Mouse (Mus musculus) urinary bladder, postnatal 10 days (tissue): ENCODE data around the gene Flot2.

ENCODE experiments used
- DNase-seq: peaks from one replicate; pipeline ENCODE4 v3.0.0; 2022; ENCODE audit warnings: low spot score

Gene Flot2

GRCm38 (mm10) chr11:78062563-78062962 is 24.8 kb downstream of the Flot2 start:
- no peak for DNase-seq

GRCm38 (mm10) chr11:78065906-78066305 is 28.2 kb downstream of the Flot2 start:
- no peak for DNase-seq

- no peak for DNase-seq
Observed at GRCm38 (mm10) chr11:78066641-78067040, 28.9 kb downstream of the Flot2 start.

GRCm38 (mm10) chr11:78067566-78067965 is 29.8 kb downstream of the Flot2 start:
- DNase-seq: no peak

GRCm38 (mm10) chr11:78069130-78069529 is 31.4 kb downstream of the Flot2 start:
- no peak for DNase-seq

GRCm38 (mm10) chr11:78069646-78070045 is 31.9 kb downstream of the Flot2 start:
- no peak for DNase-seq

GRCm38 (mm10) chr11:78071938-78072337 is 34.2 kb downstream of the Flot2 start:
- no peak for DNase-seq

GRCm38 (mm10) chr11:78072425-78073130 is 34.8 kb downstream of the Flot2 start:
- DNase-seq: no peak

GRCm38 (mm10) chr11:78073577-78074276 is 36.0 kb downstream of the Flot2 start:
- no peak for DNase-seq

GRCm38 (mm10) chr11:78074277-78074652 is 36.5 kb downstream of the Flot2 start:
- DNase-seq: no peak

GRCm38 (mm10) chr11:78074666-78075065 is 36.9 kb downstream of the Flot2 start:
- no peak for DNase-seq

- DNase-seq: peak; percentile 52
Observed at GRCm38 (mm10) chr11:78079961-78080921, 42.5 kb downstream of the Flot2 start, which contains the start of gene Eral1. Gene Eral1, minus strand, starts transcription at chr11:78080383.

GRCm38 (mm10) chr11:78083595-78083994 is 45.9 kb downstream of the Flot2 start:
- DNase-seq: no peak

GRCm38 (mm10) chr11:78086925-78087479 is 49.3 kb downstream of the Flot2 start:
- DNase-seq: no peak

- no peak for DNase-seq
Observed at GRCm38 (mm10) chr11:78087756-78088281, 50.1 kb downstream of the Flot2 start.

GRCm38 (mm10) chr11:78094137-78094503 is 56.4 kb downstream of the Flot2 start:
- no peak for DNase-seq

GRCm38 (mm10) chr11:78094504-78095143 is 56.9 kb downstream of the Flot2 start, which contains the start of gene Fam222b:
Gene Fam222b, plus strand, starts transcription at chr11:78094660.
- peak; percentile 82 for DNase-seq

GRCm38 (mm10) chr11:78095144-78095516 is 57.4 kb downstream of the Flot2 start:
- no peak for DNase-seq

GRCm38 (mm10) chr11:78097077-78097476 is 59.3 kb downstream of the Flot2 start:
- DNase-seq: no peak

GRCm38 (mm10) chr11:78100746-78101145 is 63.0 kb downstream of the Flot2 start:
- no peak for DNase-seq

- no peak for DNase-seq
Observed at GRCm38 (mm10) chr11:78102142-78102541, 64.4 kb downstream of the Flot2 start.
